Mouse (Mus musculus) hindbrain, embryonic 16.5 days (tissue): ENCODE measurements around the gene Agap2. TPM values are rescaled to one million over a fixed set of nuclear protein-coding genes. Genes with fewer than 3 reads are reported as not detected.

Experiments
- ATAC-seq: fragments of 200-750 bp; cut with Nextera tagmentation; 2 replicates; pipeline ENCODE4 v1.8.0; 2017; ENCODE audit warnings: moderate TSS enrichment, moderate library complexity
- H3K27ac ChIP-seq: fragments of 300-500 bp; sonication (generic); 2 replicates; pipeline ENCODE4 v1.5.1; 2014; ENCODE audit warnings: low read depth, mild to moderate bottlenecking, control low read depth, low read length, moderate library complexity
- H3K27me3 ChIP-seq: fragments of 300-500 bp; sonication (generic); replicated peaks from 2 replicates; pipeline ENCODE4 v1.6.1; 2014; ENCODE audit warnings: low read length; ENCODE audit not compliant: control insufficient read depth, insufficient read depth
- H3K36me3 ChIP-seq: fragments of 300-500 bp; sonication (generic); 2 replicates; pipeline ENCODE4 v1.6.1; 2014; ENCODE audit warnings: mild to moderate bottlenecking, low read length, moderate library complexity, mixed read lengths; ENCODE audit not compliant: control insufficient read depth, insufficient read depth
- H3K4me1 ChIP-seq: fragments of 300-500 bp; sonication (generic); 2 replicates; pipeline ENCODE4 v1.6.1; 2014; ENCODE audit warnings: low read depth, low read length; ENCODE audit not compliant: control insufficient read depth, insufficient read depth
- H3K4me2 ChIP-seq: fragments of 300-500 bp; sonication (generic); 2 replicates; pipeline ENCODE4 v1.6.1; 2014; ENCODE audit warnings: mild to moderate bottlenecking, low read length, control low read depth, moderate library complexity
- H3K4me3 ChIP-seq: fragments of 300-500 bp; sonication (generic); 2 replicates; pipeline ENCODE4 v1.5.1; 2014; ENCODE audit warnings: mild to moderate bottlenecking, low read length, control low read depth, moderate library complexity
- H3K9ac ChIP-seq: fragments of 300-500 bp; sonication (generic); 2 replicates; pipeline ENCODE4 v1.6.1; 2014; ENCODE audit warnings: low read depth, mild to moderate bottlenecking, control low read depth, low read length, moderate library complexity
- H3K9me3 ChIP-seq: fragments of 300-500 bp; sonication (generic); 2 replicates; pipeline ENCODE4 v1.6.1; 2014; ENCODE audit warnings: mild to moderate bottlenecking, low read length, moderate library complexity; ENCODE audit not compliant: control insufficient read depth
- WGBS: fragments of 180-500 bp; shearing (Covaris S2); extraction: QIAGEN DNeasy Blood & Tissue Kit; methylation state at CpG from one replicate; pipeline ENCODE4 v1.1.7; 2014; 5-methylcytosine and 5-hydroxymethylcytosine counted together
- polyA plus RNA-seq: library from polyadenylated mRNA; unstranded; fragments of >200 nt; fragmentation: Nextera tagmentation; extraction: Ambion mirVana; gene quantifications from 2 replicates; pipeline ENCODE4 v1.2.1, GENCODE M21; 2015

Agap2 gene
- polyA plus RNA-seq, 1 experiment from 2014 or later = 4.2 TPM

- H3K9me3 ChIP-seq = no peaks in the 10 kb centered on the region
- peak; percentile 9; the same call in 1 of the 2 replicates for ATAC-seq
- no peak overlapping the region for H3K9ac ChIP-seq
- H3K4me2 ChIP-seq = peak overlapping the region; percentile 39
- H3K4me1 ChIP-seq = peaks cover 30% of the 10 kb centered on the region
- 13% methylated on average over 34 of the region's 51 CpGs for WGBS
- H3K27ac ChIP-seq = no peak overlapping the region
- H3K4me3 ChIP-seq = peak overlapping the region; percentile 7; the same call in 1 of the 2 replicates
- H3K36me3 ChIP-seq = peaks cover 38% of the 10 kb centered on the region
- peaks cover 31% of the 10 kb centered on the region for H3K27me3 ChIP-seq
Observed at GRCm38 (mm10) chr10:127091507-127092396, 16.7 kb downstream of the Agap2 start.

- Histone ChIP-seq H3K9me3 (no peaks in the 10 kb centered on the region), H3K9ac (no peak overlapping the region; the same call in 1 of the 2 replicates), H3K4me2 (no peak overlapping the region), H3K27me3 (peaks cover 29% of the 10 kb centered on the region), H3K27ac (no peak overlapping the region), H3K4me3 (no peak overlapping the region), H3K36me3 (peaks cover 38% of the 10 kb centered on the region), H3K4me1 (peaks cover 30% of the 10 kb centered on the region)
- WGBS = 49% methylated on average over 4 of the region's 4 CpGs
- ATAC-seq = no peak
Observed at GRCm38 (mm10) chr10:127092742-127093141, 17.7 kb downstream of the Agap2 start.

DNA sequence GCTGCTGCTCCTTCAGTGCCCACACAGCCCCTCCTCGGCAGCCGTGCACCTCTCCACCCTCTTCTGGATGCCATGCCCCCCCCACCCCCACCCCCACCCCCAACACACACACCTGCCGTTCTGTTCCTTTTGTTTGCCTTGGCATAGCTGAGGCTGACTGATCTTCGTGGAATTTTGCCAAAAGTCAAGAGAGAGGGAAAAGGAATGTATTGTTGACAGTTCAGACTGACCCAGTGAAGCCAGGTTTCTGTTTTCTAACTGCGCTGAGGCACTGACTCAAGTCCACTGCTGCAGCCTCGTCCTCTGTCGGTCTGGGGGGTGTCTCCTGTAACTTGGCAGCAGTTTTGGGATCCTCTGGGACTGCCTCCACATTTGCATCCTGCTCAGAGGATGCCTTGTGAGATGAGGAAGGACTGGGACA is 19.3 kb downstream of the Agap2 start:
- Histone ChIP-seq H3K4me2 (no peak overlapping the region), H3K27me3 (peaks cover 14% of the 10 kb centered on the region), H3K4me3 (no peak overlapping the region), H3K4me1 (peaks cover 30% of the 10 kb centered on the region), H3K9me3 (no peaks in the 10 kb centered on the region), H3K36me3 (peaks cover 43% of the 10 kb centered on the region), H3K9ac (no peak overlapping the region), H3K27ac (peak overlapping the region; percentile 54; the same call in 1 of the 2 replicates)
- WGBS = 32% methylated on average over 7 of the region's 7 CpGs
- 0 out of 2 replicates have a peak, but pooled peaks have one; percentile 15 for ATAC-seq

DNA sequence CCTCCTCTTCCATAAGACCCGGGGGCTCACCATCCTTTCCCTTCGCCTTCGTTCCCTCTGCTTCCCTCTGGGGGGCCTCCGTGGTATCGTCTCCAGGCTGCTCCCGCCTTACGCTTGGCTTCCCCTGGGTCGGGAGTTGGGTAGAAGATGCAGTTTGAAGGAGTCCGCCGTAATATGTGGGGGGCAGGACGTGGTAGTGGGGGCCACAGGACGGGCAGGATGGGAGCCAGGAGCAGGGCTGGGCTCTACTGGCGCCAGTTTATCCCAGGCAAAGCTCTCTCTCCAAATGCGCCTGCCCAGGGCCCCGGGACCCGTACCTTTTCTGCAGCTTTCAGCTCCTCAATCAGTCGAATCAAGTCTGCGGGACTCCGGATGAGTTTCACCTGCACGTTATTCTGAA is 23.4 kb downstream of the Agap2 start:
- H3K27me3 ChIP-seq = no peaks in the 10 kb centered on the region
- WGBS = 80% methylated on average over 20 of the region's 20 CpGs
- no peak overlapping the region for H3K4me3 ChIP-seq
- no peak overlapping the region for H3K9ac ChIP-seq
- ATAC-seq = no peak
- H3K9me3 ChIP-seq = no peaks in the 10 kb centered on the region
- no peak overlapping the region for H3K4me2 ChIP-seq
- H3K4me1 ChIP-seq = peaks cover 12% of the 10 kb centered on the region; the same call in 1 of the 2 replicates
- H3K36me3 ChIP-seq = peaks cover 36% of the 10 kb centered on the region
- no peak overlapping the region for H3K27ac ChIP-seq

GRCm38 (mm10) chr10:127099191-127099590 is 24.1 kb downstream of the Agap2 start:
- peaks cover 11% of the 10 kb centered on the region; the same call in 1 of the 2 replicates for H3K4me1 ChIP-seq
- 81% methylated on average over 10 of the region's 10 CpGs for WGBS
- H3K27me3 ChIP-seq = no peaks in the 10 kb centered on the region
- H3K27ac ChIP-seq = no peak overlapping the region
- no peaks in the 10 kb centered on the region for H3K9me3 ChIP-seq
- peaks cover 36% of the 10 kb centered on the region for H3K36me3 ChIP-seq
- H3K4me2 ChIP-seq = no peak overlapping the region
- H3K4me3 ChIP-seq = no peak overlapping the region
- H3K9ac ChIP-seq = no peak overlapping the region
- ATAC-seq = no peak

DNA sequence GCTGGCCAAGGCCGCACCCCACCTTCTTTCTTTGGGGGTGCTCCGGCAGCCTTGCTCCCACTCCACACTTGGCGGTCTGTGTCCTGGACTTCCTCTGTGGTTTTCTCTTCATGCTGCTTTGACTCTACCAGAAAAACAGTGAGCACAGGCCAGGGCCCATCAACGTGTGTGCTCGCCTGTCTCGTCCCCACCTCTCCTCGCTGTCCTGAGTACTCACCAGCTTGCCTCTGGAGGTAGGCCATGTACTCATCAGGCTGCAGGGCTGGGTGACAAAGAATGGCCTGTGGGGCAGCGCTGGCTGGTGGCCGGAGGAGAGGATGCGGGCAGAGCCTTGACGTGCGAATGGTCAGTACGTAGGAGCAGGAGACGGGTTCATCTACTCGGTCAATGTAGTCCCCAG is 24.8 kb downstream of the Agap2 start:
- Histone ChIP-seq H3K27ac (no peak overlapping the region), H3K9me3 (no peaks in the 10 kb centered on the region), H3K4me1 (peaks cover 5% of the 10 kb centered on the region; the same call in 1 of the 2 replicates), H3K9ac (no peak overlapping the region), H3K27me3 (no peaks in the 10 kb centered on the region), H3K36me3 (peaks cover 36% of the 10 kb centered on the region), H3K4me3 (no peak overlapping the region), H3K4me2 (no peak overlapping the region)
- 94% methylated on average over 15 of the region's 15 CpGs for WGBS
- ATAC-seq = no peak

GRCm38 (mm10) chr10:127100414-127100813 is 25.3 kb downstream of the Agap2 start:
- no peaks in the 10 kb centered on the region for H3K27me3 ChIP-seq
- no peak for ATAC-seq
- WGBS = 90% methylated on average over 8 of the region's 8 CpGs
- H3K9me3 ChIP-seq = no peaks in the 10 kb centered on the region
- no peaks in the 10 kb centered on the region for H3K4me1 ChIP-seq
- H3K9ac ChIP-seq = no peak overlapping the region
- H3K27ac ChIP-seq = no peak overlapping the region
- no peak overlapping the region for H3K4me2 ChIP-seq
- H3K36me3 ChIP-seq = peaks cover 36% of the 10 kb centered on the region
- no peak overlapping the region for H3K4me3 ChIP-seq

GRCm38 (mm10) chr10:127101151-127101550 is 26.1 kb downstream of the Agap2 start:
- Histone ChIP-seq H3K27me3 (no peaks in the 10 kb centered on the region), H3K4me3 (no peak overlapping the region), H3K36me3 (peaks cover 29% of the 10 kb centered on the region), H3K9ac (no peak overlapping the region), H3K4me1 (no peaks in the 10 kb centered on the region), H3K4me2 (no peak overlapping the region), H3K9me3 (no peaks in the 10 kb centered on the region), H3K27ac (no peak overlapping the region)
- WGBS = 87% methylated on average over 6 of the region's 6 CpGs
- no peak for ATAC-seq

DNA sequence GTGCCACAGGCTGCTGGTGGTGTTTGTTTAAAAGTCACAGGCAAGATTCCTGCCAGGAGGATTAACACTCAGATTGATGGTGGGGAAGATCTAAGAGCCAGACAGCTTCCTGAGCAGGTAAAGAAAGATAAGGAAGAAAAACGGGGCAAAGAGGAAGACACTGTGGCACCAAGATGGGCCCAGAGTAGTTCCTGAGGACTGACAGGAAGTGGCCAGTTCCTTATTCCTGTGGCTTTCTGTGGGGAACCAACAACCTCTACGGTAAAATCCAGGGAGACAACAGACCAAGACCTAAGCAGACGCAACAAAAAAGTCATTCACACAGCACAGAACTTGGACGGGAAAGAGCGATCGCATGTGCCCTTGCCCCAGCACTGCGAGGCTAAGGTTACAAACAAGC is 28.5 kb downstream of the Agap2 start:
- Histone ChIP-seq H3K4me2 (no peak overlapping the region), H3K27me3 (no peaks in the 10 kb centered on the region), H3K27ac (no peak overlapping the region), H3K4me1 (no peaks in the 10 kb centered on the region), H3K9ac (no peak overlapping the region), H3K4me3 (no peak overlapping the region), H3K36me3 (peaks cover 10% of the 10 kb centered on the region), H3K9me3 (no peaks in the 10 kb centered on the region)
- no peak for ATAC-seq
- 79% methylated on average over 7 of the region's 7 CpGs for WGBS
